Mouse (Mus musculus) midbrain, embryonic 11.5 days (tissue): Measurements from ENCODE around the gene Prpf40b. TPM values are rescaled to one million over a fixed set of nuclear protein-coding genes. Genes with fewer than 3 reads are reported as not detected.

Experiments
- ATAC-seq: fragments of 200-750 bp; cut with Nextera tagmentation; 2 replicates; pipeline ENCODE4 v1.8.0; 2017; ENCODE audit warnings: moderate TSS enrichment, moderate library complexity; ENCODE audit not compliant: low FRiP score
- DNase-seq: peaks from one replicate; pipeline ENCODE4 v3.0.0; 2015; ENCODE audit warnings: low spot score; ENCODE audit errors: missing footprints
- H3K27ac ChIP-seq: fragments of 300-500 bp; sonication (generic); 2 replicates; pipeline ENCODE4 v1.5.1; 2014; ENCODE audit warnings: low read depth, low read length
- H3K27me3 ChIP-seq: fragments of 300-500 bp; sonication (generic); 2 replicates; pipeline ENCODE4 v1.6.1; 2014; ENCODE audit warnings: mild to moderate bottlenecking, low read length, moderate library complexity, mixed read lengths; ENCODE audit not compliant: control insufficient read depth, insufficient read depth
- H3K36me3 ChIP-seq: fragments of 300-500 bp; sonication (generic); 2 replicates; pipeline ENCODE4 v1.6.1; 2014; ENCODE audit warnings: mild to moderate bottlenecking, low read length, moderate library complexity, mixed read lengths; ENCODE audit not compliant: control insufficient read depth, insufficient read depth
- H3K4me1 ChIP-seq: fragments of 300-500 bp; sonication (generic); 2 replicates; pipeline ENCODE4 v1.6.1; 2014; ENCODE audit warnings: low read length; ENCODE audit not compliant: control insufficient read depth, insufficient read depth
- H3K4me2 ChIP-seq: fragments of 300-500 bp; sonication (generic); 2 replicates; pipeline ENCODE4 v1.6.1; 2014; ENCODE audit warnings: mild to moderate bottlenecking, moderate library complexity
- H3K4me3 ChIP-seq: fragments of 300-500 bp; sonication (generic); 2 replicates; pipeline ENCODE4 v1.5.1; 2014; ENCODE audit warnings: low read depth, low read length
- H3K9ac ChIP-seq: fragments of 300-500 bp; sonication (generic); 2 replicates; pipeline ENCODE4 v1.6.1; 2014; ENCODE audit warnings: low read length
- H3K9me3 ChIP-seq: fragments of 300-500 bp; sonication (generic); 2 replicates; pipeline ENCODE4 v1.6.1; 2016; ENCODE audit warnings: low read length; ENCODE audit not compliant: control insufficient read depth
- WGBS: fragments of 180-500 bp; shearing (Covaris S2); extraction: QIAGEN DNeasy Blood & Tissue Kit; methylation state at CpG from one replicate; pipeline ENCODE4 v1.1.7; 2014; 5-methylcytosine and 5-hydroxymethylcytosine counted together
- polyA plus RNA-seq: library from polyadenylated mRNA; unstranded; fragments of >200 nt; fragmentation: Nextera tagmentation; extraction: Ambion mirVana; gene quantifications from 2 replicates; pipeline ENCODE4 v1.2.1, GENCODE M21; 2014

Gene Prpf40b
- polyA plus RNA-seq, 1 experiment from 2014 or later: 41.6 TPM

DNA sequence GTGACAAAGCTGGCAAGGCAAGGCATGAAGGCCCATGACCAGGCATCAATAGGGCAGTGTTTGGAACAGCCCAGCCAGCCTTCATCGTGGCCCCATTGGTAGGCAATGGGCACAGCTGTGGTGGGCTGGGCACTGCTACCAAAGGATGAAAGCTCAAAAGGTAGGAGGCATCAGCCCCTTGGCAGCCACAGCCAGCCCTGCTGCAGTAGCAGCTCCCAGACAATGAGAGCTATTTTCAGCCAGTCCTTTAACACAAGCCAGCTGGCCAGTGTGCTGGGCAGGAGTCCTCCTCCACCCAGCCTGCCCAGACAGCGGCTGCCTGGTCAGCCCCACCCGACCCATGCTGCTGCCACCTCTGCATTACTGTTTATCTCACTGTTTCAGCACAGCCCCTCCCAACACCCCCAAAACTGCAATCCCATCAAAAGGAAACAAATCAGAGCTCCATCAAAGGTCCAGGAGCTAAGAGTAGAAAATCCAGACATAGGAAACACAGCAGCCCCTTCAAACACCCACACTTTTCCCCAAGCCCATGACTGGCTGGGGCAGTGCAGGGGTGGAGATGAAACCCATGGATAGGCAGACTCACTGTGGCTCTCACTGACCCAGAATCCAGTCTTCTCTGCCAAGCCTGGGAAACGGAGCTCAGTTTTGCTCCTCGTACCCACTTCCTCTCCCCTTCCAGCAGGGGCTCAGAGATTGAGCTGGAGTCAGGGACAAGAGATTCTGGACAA, 48.7 kb downstream of the Prpf40b start:
- Histone ChIP-seq H3K9ac (no peak overlapping the region), H3K4me2 (no peak overlapping the region), H3K27me3 (no peaks in the 10 kb centered on the region), H3K4me1 (peaks cover 3% of the 10 kb centered on the region; the same call in 1 of the 2 replicates), H3K9me3 (no peaks in the 10 kb centered on the region), H3K4me3 (no peak overlapping the region), H3K27ac (no peak overlapping the region), H3K36me3 (no peaks in the 10 kb centered on the region)
- no peak for DNase-seq
- ATAC-seq: no peak
- 60% methylated on average over 5 of the region's 5 CpGs for WGBS

GRCm38 (mm10) chr15:99344148-99344870, 49.4 kb downstream of the Prpf40b start:
- no peak overlapping the region for H3K4me3 ChIP-seq
- peaks cover 3% of the 10 kb centered on the region; the same call in 1 of the 2 replicates for H3K4me1 ChIP-seq
- 76% methylated on average over 8 of the region's 8 CpGs for WGBS
- H3K27me3 ChIP-seq: no peaks in the 10 kb centered on the region
- no peak overlapping the region for H3K27ac ChIP-seq
- DNase-seq (no peak), ATAC-seq (no peak)
- H3K4me2 ChIP-seq: no peak overlapping the region
- H3K9ac ChIP-seq: no peak overlapping the region
- H3K9me3 ChIP-seq: no peaks in the 10 kb centered on the region
- H3K36me3 ChIP-seq: no peaks in the 10 kb centered on the region

DNA sequence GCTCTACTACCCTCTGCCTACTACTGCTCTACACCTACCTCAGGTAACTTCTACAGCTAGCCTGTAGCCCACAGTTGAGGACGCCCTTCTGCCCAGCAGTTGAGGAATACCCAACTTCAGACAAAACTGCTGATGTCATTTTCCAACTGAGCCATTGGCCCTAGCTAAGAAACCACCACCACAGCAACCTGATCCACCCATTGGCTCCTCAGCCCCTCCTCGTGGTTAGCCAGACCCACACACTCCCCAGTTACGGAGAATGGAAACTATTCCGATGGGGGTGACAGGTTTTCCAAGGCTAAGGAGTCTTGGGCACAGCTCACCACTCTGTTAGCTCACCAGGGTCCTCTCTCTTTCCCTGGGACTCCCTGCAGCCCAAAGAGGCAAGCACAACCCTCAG, 50.1 kb downstream of the Prpf40b start:
- H3K27ac ChIP-seq: no peak overlapping the region
- H3K4me3 ChIP-seq: no peak overlapping the region
- no peak overlapping the region for H3K4me2 ChIP-seq
- H3K27me3 ChIP-seq: no peaks in the 10 kb centered on the region
- H3K9me3 ChIP-seq: no peaks in the 10 kb centered on the region
- no peak for DNase-seq
- 79% methylated on average over 4 of the region's 4 CpGs for whole genome bisulfite sequencing
- H3K4me1 ChIP-seq: peaks cover 3% of the 10 kb centered on the region; the same call in 1 of the 2 replicates
- ATAC-seq: no peak
- H3K36me3 ChIP-seq: no peaks in the 10 kb centered on the region
- no peak overlapping the region for H3K9ac ChIP-seq

GRCm38 (mm10) chr15:99351610-99352009, 56.7 kb downstream of the Prpf40b start:
- Histone ChIP-seq H3K9ac (no peak overlapping the region), H3K4me3 (no peak overlapping the region), H3K27ac (no peak overlapping the region), H3K27me3 (no peaks in the 10 kb centered on the region), H3K4me2 (no peak overlapping the region), H3K4me1 (no peaks in the 10 kb centered on the region), H3K36me3 (no peaks in the 10 kb centered on the region), H3K9me3 (no peaks in the 10 kb centered on the region)
- ATAC-seq (no peak), DNase-seq (no peak)
- WGBS: 86% methylated on average over 6 of the region's 6 CpGs

GRCm38 (mm10) chr15:99352306-99352705, 57.4 kb downstream of the Prpf40b start:
- Histone ChIP-seq H3K36me3 (no peaks in the 10 kb centered on the region), H3K4me2 (no peak overlapping the region), H3K27me3 (no peaks in the 10 kb centered on the region), H3K9me3 (no peaks in the 10 kb centered on the region), H3K27ac (no peak overlapping the region), H3K4me1 (no peaks in the 10 kb centered on the region), H3K4me3 (no peak overlapping the region), H3K9ac (no peak overlapping the region)
- DNase-seq (no peak), ATAC-seq (no peak)
- WGBS: 84% methylated on average over 5 of the region's 5 CpGs

- H3K4me2 ChIP-seq: no peak overlapping the region
- H3K27ac ChIP-seq: no peak overlapping the region
- DNase-seq: no peak
- no peak overlapping the region for H3K4me3 ChIP-seq
- H3K9me3 ChIP-seq: no peaks in the 10 kb centered on the region
- no peak overlapping the region for H3K9ac ChIP-seq
- H3K36me3 ChIP-seq: no peaks in the 10 kb centered on the region
- ATAC-seq: no peak
- H3K27me3 ChIP-seq: no peaks in the 10 kb centered on the region
- 79% methylated on average over 6 of the region's 6 CpGs for WGBS
- H3K4me1 ChIP-seq: no peaks in the 10 kb centered on the region
Observed at GRCm38 (mm10) chr15:99355660-99356059, 60.8 kb downstream of the Prpf40b start.

DNA sequence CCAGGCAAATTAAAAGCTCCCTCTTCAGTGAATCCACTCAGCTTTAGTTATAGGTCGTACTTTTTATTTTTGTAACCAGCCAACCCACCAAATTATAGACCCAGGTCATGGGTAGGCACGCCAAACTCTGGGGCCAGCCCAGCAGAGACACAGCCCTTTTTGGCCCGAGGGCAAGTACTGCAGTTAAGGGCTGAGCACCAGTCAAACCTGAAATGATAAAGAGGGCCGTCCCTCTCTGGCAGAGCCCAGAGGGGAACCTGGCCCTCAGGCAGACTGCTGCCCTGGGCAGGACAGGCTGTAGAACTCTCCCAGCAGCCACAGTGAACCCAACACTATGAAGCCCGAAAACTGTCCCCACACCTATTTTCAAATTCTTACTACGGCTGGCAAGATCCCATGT, 61.6 kb downstream of the Prpf40b start:
- H3K9ac ChIP-seq: no peak overlapping the region
- 83% methylated on average over 6 of the region's 6 CpGs for WGBS
- ATAC-seq: no peak

GRCm38 (mm10) chr15:99358952-99359351, 64.1 kb downstream of the Prpf40b start:
- WGBS: 91% methylated on average over 9 of the region's 9 CpGs
- Histone ChIP-seq H3K27me3 (no peaks in the 10 kb centered on the region), H3K9ac (no peak overlapping the region), H3K27ac (no peak overlapping the region), H3K36me3 (no peaks in the 10 kb centered on the region), H3K4me1 (no peaks in the 10 kb centered on the region), H3K9me3 (no peaks in the 10 kb centered on the region), H3K4me2 (no peak overlapping the region), H3K4me3 (no peak overlapping the region)
- DNase-seq (no peak), ATAC-seq (no peak)

More for the DNA sequence above, 61.6 kb downstream of the Prpf40b start:
- no peaks in the 10 kb centered on the region for H3K9me3 ChIP-seq
- H3K27me3 ChIP-seq: no peaks in the 10 kb centered on the region
- no peak overlapping the region for H3K4me3 ChIP-seq
- no peak for DNase-seq
- no peak overlapping the region for H3K4me2 ChIP-seq
- H3K27ac ChIP-seq: no peak overlapping the region
- no peaks in the 10 kb centered on the region for H3K4me1 ChIP-seq
- H3K36me3 ChIP-seq: no peaks in the 10 kb centered on the region

DNA sequence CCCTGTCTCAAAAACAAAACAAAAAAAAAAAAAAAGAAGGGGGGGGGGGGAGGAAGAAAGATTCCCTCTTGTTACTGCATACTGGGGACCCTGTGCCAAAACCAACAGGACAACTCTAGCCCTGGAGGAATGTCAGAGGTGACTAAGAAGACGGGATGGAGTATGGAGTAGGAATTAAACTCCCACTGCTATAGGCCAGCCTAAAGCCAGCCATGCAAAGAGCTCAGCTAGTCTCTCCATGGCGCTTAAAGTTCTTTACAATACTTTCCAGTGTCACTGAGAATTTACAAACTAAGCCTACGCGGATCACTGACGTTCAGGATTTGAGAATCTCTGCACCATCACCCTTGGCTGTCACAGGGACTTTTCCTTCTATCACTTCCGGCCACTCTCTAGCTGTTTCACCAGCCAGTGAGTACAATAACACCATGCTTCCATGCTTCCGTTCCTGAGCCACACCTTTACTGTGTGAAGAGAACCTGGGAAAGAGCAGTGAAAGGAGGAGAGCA, 69.2 kb downstream of the Prpf40b start:
- 67% methylated on average over 7 of the region's 7 CpGs for WGBS
- H3K4me2 ChIP-seq: no peak overlapping the region
- peaks cover 3% of the 10 kb centered on the region for H3K4me1 ChIP-seq
- DNase-seq: no peak
- no peaks in the 10 kb centered on the region for H3K9me3 ChIP-seq
- H3K4me3 ChIP-seq: no peak overlapping the region
- H3K9ac ChIP-seq: no peak overlapping the region
- ATAC-seq: no peak
- no peaks in the 10 kb centered on the region for H3K36me3 ChIP-seq
- H3K27ac ChIP-seq: no peak overlapping the region
- H3K27me3 ChIP-seq: no peaks in the 10 kb centered on the region
